Mouse (Mus musculus): ENCODE results near the gene Eva1c. TPM values are rescaled to one million over a fixed set of nuclear protein-coding genes. Genes with fewer than 3 reads are reported as not detected.

The Eva1c gene
- total and polyA plus RNA-seq, 3 experiments: 0.92 to 2.1 (median 1.3) TPM

DNA sequence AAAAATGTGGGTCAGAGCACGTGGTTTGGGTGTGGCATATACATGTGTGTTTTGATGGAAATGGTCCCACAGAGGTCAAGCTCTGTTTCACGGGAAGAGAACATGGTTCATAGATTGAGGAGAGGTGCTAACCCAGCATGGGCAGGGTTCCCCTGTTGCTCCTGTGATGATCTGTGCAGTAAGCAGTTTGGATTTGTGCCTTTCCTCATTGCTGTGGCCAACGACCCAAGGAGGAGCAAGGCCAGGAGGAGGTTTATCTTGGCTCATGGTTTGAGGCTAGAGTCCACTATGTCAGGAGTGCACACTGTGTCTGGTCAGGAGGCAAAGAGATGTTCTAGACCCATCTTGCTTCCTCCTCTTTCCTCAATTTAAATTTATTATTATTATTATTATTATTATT lies 36.5 kb downstream of the Eva1c start:
- TF ChIP-seq POLR2A (IDR thresholded peaks at IDR 0.05; ENCODE audit: insufficient read depth, low read depth, low read length): no peak
- no peaks in the 10 kb centered on the region for H3K36me3 ChIP-seq (ENCODE audit: control insufficient read depth, insufficient read depth, low read length)
- H3K9ac ChIP-seq (ENCODE audit: low read depth, low read length): no peak overlapping the region
- 62% methylated on average over 3 of the region's 3 CpGs for WGBS
- no peaks in the 10 kb centered on the region for H3K79me2 ChIP-seq (replicated peaks; ENCODE audit: control insufficient read depth, insufficient read depth, low read length)
- DNase-seq: no peak
- no peaks in the 10 kb centered on the region; the same call in 1 of the 2 replicates for H3K4me1 ChIP-seq (ENCODE audit: control insufficient read depth, insufficient read depth, low read length)
- H3K4me3 ChIP-seq: no peak overlapping the region
- no peaks in the 10 kb centered on the region for H3K27me3 ChIP-seq (ENCODE audit: control insufficient read depth, insufficient read depth, low read length)
- H3K27ac ChIP-seq: no peak overlapping the region
- intact Hi-C loops (cut with DNase I): no loop called here

DNA sequence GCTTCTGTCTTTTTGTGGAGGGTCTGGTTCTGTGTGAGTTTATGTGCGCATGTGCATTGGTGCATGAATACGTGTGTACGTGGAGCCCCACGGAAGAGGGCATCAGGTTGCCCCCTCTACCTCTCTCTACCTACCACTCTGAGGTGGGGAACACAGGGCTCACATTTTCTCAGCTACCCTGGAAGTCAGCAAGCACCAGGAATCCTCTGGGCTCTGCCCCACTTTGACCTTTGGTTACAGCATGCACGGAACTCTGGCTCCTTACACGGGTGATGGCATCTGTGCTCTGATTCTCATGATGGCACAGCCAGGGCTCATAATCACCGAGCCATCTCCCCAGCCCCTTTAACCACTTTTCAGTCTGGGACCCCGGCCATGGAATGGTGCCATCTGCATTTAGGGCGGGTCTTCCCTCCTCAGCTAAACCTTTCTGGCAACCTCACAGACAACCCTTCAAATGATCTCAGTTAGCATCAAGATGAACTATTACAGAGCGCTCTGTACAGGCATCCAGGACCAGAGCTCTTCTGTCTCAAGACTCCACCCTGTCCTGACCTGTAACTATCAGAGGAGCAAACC lies 37.0 kb downstream of the Eva1c start:
- DNase-seq: no peak
- intact Hi-C loops (cut with DNase I): no loop called here
- TF ChIP-seq CTCF (IDR thresholded peaks at IDR 0.05): no peak
- no peak for TF ChIP-seq EP300 (IDR thresholded peaks at IDR 0.05; ENCODE audit: insufficient read depth, low read depth, low read length)
- TF ChIP-seq POLR2A (IDR thresholded peaks at IDR 0.05; ENCODE audit: insufficient read depth, low read depth, low read length): no peak
- Histone ChIP-seq H3K79me2 (replicated peaks; ENCODE audit: control insufficient read depth, insufficient read depth, low read length) (no peaks in the 10 kb centered on the region), H3K27ac (no peak overlapping the region), H3K27me3 (ENCODE audit: control insufficient read depth, insufficient read depth, low read length) (no peaks in the 10 kb centered on the region), H3K4me1 (ENCODE audit: control insufficient read depth, insufficient read depth, low read length) (no peaks in the 10 kb centered on the region; the same call in 1 of the 2 replicates), H3K36me3 (ENCODE audit: control insufficient read depth, insufficient read depth, low read length) (no peaks in the 10 kb centered on the region), H3K9ac (ENCODE audit: low read depth, low read length) (no peak overlapping the region), H3K4me3 (no peak overlapping the region)
- WGBS: 83% methylated on average over 10 of the region's 10 CpGs

DNA sequence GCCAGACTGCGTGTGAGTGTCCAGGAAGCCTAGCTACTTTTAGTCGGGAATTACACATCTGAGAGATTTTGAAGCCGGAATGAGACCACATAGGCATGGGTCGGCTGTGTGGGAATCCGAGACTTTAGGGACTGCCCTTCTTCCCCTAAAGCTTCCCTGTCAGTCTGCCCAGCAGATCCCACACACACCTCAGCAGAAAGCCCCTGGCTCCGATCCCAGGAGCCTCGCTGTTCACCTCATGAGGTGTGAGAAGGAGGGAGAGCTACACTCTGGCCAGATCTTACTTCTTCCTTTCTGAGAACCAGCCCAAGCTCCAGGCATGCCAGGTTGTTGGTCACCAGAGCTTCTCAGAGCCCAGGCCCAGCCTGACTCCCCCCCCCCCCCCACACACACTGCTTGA lies 38.2 kb downstream of the Eva1c start:
- DNase-seq: peak in 1 of 2 experiments; percentile 29
- Histone ChIP-seq H3K4me3 (no peak overlapping the region), H3K79me2 (replicated peaks; ENCODE audit: control insufficient read depth, insufficient read depth, low read length) (no peaks in the 10 kb centered on the region), H3K9ac (ENCODE audit: low read depth, low read length) (no peak overlapping the region), H3K36me3 (ENCODE audit: control insufficient read depth, insufficient read depth, low read length) (no peaks in the 10 kb centered on the region), H3K27ac (no peak overlapping the region), H3K4me1 (ENCODE audit: control insufficient read depth, insufficient read depth, low read length) (no peaks in the 10 kb centered on the region; the same call in 1 of the 2 replicates), H3K27me3 (ENCODE audit: control insufficient read depth, insufficient read depth, low read length) (no peaks in the 10 kb centered on the region)
- TF ChIP-seq POLR2A (IDR thresholded peaks at IDR 0.05; ENCODE audit: insufficient read depth, low read depth, low read length): no peak
- no peak for TF ChIP-seq EP300 (IDR thresholded peaks at IDR 0.05; ENCODE audit: insufficient read depth, low read depth, low read length)
- 45% methylated on average over 7 of the region's 7 CpGs for WGBS
- intact Hi-C loops (cut with DNase I): no loop called here

DNA sequence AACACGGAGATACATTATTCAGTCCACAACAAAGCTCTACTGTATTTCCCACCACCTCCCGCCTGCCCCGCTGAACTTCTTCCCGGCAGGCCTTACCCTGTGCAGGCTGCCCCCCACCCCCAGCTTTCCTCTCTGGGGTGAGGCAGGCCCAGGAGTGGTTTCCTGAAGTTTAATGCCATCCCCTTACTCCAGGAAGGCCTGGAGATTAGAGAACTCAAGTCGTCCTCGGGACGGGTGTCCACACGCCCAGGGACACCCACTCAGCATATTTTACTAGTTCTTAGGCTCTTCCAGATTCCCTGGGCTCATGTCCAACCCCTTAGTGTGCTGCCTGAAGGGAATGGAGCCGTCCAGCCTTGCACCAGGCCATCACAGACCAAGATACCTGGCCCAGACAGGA lies 39.1 kb downstream of the Eva1c start:
- H3K4me1 ChIP-seq (ENCODE audit: control insufficient read depth, insufficient read depth, low read length): no peaks in the 10 kb centered on the region; the same call in 1 of the 2 replicates
- no peak for TF ChIP-seq CTCF (IDR thresholded peaks at IDR 0.05)
- no peak for TF ChIP-seq POLR2A (IDR thresholded peaks at IDR 0.05; ENCODE audit: insufficient read depth, low read depth, low read length)
- no peak for TF ChIP-seq EP300 (IDR thresholded peaks at IDR 0.05; ENCODE audit: insufficient read depth, low read depth, low read length)
- H3K36me3 ChIP-seq (ENCODE audit: control insufficient read depth, insufficient read depth, low read length): no peaks in the 10 kb centered on the region
- 37% methylated on average over 9 of the region's 9 CpGs for WGBS
- H3K79me2 ChIP-seq (replicated peaks; ENCODE audit: control insufficient read depth, insufficient read depth, low read length): no peaks in the 10 kb centered on the region
- no peak overlapping the region for H3K27ac ChIP-seq
- intact Hi-C loops (cut with DNase I): no loop called here
- no peaks in the 10 kb centered on the region for H3K27me3 ChIP-seq (ENCODE audit: control insufficient read depth, insufficient read depth, low read length)
- no peak overlapping the region for H3K4me3 ChIP-seq
- DNase-seq: no peak
- no peak overlapping the region for H3K9ac ChIP-seq (ENCODE audit: low read depth, low read length)

DNA sequence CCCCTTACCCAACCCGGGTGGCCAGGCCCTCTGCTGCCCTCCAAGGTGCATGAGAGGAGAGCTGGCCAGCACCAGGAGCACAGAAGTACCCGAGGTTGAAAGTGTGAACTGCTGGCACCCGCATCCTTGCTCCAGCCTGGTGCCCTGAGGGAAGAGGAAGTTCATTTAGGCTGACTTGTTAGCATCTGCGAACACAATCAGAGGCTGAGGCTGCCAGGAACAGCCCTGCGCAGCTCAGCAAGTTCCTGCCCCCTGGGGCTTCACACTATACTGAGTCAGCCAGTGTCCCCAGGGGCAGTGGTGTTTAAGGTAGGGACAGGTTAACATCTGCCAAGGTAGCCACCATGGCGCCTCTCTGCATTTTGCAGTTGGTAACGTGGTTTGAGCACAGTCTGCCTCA lies 41.6 kb downstream of the Eva1c start:
- Histone ChIP-seq H3K79me2 (replicated peaks; ENCODE audit: control insufficient read depth, insufficient read depth, low read length) (no peaks in the 10 kb centered on the region), H3K4me3 (no peak overlapping the region), H3K9ac (ENCODE audit: low read depth, low read length) (no peak overlapping the region), H3K4me1 (ENCODE audit: control insufficient read depth, insufficient read depth, low read length) (no peaks in the 10 kb centered on the region; the same call in 1 of the 2 replicates), H3K27ac (no peak overlapping the region), H3K27me3 (ENCODE audit: control insufficient read depth, insufficient read depth, low read length) (no peaks in the 10 kb centered on the region), H3K36me3 (ENCODE audit: control insufficient read depth, insufficient read depth, low read length) (no peaks in the 10 kb centered on the region)
- TF ChIP-seq CTCF (IDR thresholded peaks at IDR 0.05): no peak
- TF ChIP-seq EP300 (IDR thresholded peaks at IDR 0.05; ENCODE audit: insufficient read depth, low read depth, low read length): no peak
- TF ChIP-seq POLR2A (IDR thresholded peaks at IDR 0.05; ENCODE audit: insufficient read depth, low read depth, low read length): no peak
- intact Hi-C loops (cut with DNase I): no loop called here
- WGBS: 28% methylated on average over 7 of the region's 7 CpGs
- no peak for DNase-seq

DNA sequence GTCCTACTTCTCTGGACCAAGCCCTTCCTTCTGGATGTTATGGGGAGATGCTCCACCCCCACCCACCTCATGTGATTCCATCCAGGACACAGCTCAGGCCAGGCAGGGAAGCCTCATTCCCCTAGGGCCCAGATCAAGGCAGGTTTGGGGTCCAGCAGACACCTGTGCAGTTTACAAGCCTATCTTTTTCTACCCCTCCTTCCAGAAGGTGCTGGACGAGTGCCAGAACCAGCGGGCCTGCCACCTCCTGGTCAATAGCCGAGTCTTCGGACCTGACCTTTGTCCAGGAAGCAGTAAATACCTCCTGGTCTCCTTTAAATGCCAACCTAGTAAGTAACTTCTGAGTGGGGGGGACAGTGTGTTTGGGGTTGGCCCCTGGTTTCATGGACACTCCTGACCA lies 42.8 kb downstream of the Eva1c start:
- TF ChIP-seq CTCF (IDR thresholded peaks at IDR 0.05) (no peak), EP300 (IDR thresholded peaks at IDR 0.05; ENCODE audit: insufficient read depth, low read depth, low read length) (no peak), POLR2A (IDR thresholded peaks at IDR 0.05; ENCODE audit: insufficient read depth, low read depth, low read length) (no peak)
- Histone ChIP-seq H3K4me3 (no peak overlapping the region), H3K9ac (ENCODE audit: low read depth, low read length) (no peak overlapping the region), H3K4me1 (ENCODE audit: control insufficient read depth, insufficient read depth, low read length) (no peaks in the 10 kb centered on the region; the same call in 1 of the 2 replicates), H3K27ac (no peak overlapping the region), H3K79me2 (replicated peaks; ENCODE audit: control insufficient read depth, insufficient read depth, low read length) (no peaks in the 10 kb centered on the region), H3K27me3 (ENCODE audit: control insufficient read depth, insufficient read depth, low read length) (no peaks in the 10 kb centered on the region), H3K36me3 (ENCODE audit: control insufficient read depth, insufficient read depth, low read length) (no peaks in the 10 kb centered on the region)
- 60% methylated on average over 4 of the region's 4 CpGs for WGBS
- intact Hi-C loops (cut with DNase I): no loop called here
- no peak for DNase-seq

Data from heart, adult 2 months (tissue).